Mouse (Mus musculus) adipocyte (in vitro differentiated cells): ENCODE results near the gene Fam71a.

ENCODE experiments used
- DNase-seq: peaks from one replicate; pipeline ENCODE4 v3.0.0-alpha.2; 2016; ENCODE audit warnings: low spot score

Fam71a gene

DNA sequence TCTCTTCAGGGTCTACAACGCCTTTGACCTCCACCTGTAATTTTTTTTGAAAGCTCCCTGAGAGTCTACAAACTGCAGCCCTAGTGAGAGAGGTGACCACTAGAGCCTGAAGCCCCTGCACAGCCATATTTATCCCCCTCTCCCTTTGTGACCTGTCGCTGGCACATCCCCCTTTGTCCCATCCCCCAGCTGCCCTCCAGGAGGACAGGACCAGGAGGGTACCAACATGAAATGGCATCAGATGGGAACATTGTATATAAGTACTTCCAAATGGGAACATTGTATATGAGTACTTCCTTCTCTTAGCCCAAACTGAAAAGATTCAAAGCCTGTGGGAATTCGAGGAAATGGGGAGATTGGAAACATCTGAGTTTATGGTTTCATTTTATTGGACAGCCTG, at the start of gene Fam71a:
Gene Fam71a (minus strand): TSS at position 101 of the 400 bp plus-strand sequence.
- DNase-seq: no peak

DNA sequence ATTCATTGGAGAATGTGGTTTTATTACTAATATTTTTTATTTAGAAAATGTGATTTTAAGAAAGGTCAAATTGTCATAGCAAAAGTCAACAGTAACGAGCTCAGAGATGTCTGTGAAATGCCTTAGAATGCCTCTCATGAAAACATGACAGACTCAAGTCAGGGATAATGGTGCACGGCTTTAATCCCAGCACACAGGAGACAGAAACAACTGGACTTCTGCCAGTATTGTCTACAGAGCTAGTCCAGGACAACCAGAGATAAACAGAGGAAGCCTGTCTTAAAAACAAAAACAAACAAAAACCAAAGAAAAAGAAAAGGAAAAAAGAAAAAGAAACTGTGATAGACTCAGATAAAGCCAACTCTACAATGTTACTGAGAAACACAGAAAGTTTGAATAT, 46.5 kb upstream of the Fam71a start:
- no peak for DNase-seq

- no peak for DNase-seq
These were observed 41.2 kb upstream of the Fam71a start for GRCm38 (mm10) chr1:191205791-191206190.

- no peak for DNase-seq
These were observed 40.3 kb upstream of the Fam71a start for GRCm38 (mm10) chr1:191204876-191205275.

DNA sequence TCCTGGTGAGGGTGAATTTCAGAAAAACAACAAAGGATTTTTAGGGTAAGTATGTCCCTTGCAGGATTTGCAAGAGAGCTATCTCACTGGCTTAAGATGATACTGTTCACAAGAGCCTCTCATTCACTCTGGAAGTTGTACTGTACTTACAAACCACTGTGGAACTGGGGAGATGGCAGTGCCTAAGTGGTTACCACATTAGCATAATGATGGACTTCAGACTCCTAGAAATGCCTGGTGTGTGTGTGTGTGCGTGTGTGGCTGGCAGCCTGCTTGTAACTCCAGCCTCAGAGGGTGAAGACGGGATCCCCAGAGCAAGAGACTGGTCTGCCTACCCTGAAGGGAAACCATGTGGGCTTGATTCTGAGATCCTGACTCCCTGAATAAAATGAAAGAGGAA, 38.9 kb upstream of the Fam71a start:
- no peak for DNase-seq

DNA sequence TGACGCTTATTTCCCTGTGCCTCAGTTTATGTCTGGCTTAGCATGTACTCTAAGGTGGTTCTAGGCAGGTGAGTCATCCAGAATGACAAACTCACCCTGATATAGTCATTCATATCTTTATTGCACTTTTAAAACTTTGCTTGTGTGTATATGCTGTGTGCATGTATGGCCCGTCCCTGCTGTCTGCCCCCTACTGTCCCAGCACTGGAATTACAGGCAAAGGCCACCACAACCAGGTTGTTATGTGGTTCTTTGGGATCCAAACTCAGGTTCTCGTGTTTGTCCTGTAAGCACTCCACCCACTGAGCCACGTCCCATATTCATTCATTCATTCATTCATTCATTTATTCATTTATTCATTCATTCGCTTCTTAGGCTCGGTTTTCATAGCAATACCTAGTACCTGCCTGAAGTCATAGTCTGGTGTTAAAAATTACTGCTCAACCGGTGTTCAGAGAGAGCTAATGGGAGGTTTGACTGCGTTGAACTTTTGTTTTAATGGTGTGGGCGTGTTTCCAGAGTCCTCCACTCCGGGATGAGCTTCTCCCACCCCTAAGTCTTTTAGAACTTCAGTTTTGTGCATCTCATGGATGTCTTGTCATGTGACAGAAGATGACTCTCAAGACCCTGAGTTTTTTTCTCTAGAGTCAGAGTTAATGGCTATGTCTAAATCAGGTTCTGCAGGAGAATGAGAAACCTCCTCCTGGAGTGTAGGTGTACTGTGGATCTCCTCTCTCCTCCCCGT, 37.8 kb upstream of the Fam71a start:
- DNase-seq: no peak

DNA sequence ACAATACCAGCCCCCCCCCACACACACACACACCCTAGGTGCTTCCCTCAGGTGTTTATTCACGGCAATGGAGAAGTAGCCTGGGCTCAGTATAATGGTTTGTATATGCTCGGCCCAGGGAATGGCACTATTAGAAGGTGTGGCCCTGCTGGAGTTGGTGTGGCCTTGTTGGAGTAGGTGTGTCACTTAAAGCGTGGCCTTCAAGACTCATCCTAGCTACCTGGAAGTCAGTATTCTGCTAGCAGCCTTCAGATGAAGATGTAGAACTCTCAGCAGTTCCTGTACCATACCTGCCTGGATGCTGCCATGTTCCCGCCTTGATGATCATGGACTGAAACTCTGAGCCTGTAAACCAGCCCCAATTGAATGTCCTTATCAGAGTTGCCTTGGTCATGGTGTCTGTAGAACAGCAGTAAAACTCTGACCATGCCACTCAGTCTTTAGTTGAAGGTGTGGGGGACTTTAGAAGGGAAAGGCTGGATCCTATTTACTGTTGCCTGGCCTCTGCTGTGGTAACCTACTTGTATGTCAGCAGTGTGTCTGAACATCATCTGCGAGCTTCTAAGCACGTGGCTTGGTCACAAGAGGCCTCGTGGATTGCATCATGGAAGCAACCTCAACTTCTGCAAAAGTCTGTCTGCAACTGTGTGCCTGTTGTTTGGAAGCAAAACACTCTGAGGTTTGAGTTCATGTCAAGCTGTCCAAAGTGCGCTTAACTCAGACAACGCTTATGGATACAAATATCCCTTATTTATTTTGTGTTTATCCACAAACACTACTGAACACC, 36.4 kb upstream of the Fam71a start:
- peak; percentile 17 for DNase-seq

GRCm38 (mm10) chr1:191197916-191198315, 33.3 kb upstream of the Fam71a start:
- no peak for DNase-seq

GRCm38 (mm10) chr1:191196016-191196415, 31.4 kb upstream of the Fam71a start:
- DNase-seq: no peak

- no peak for DNase-seq
These were observed 29.2 kb upstream of the Fam71a start for GRCm38 (mm10) chr1:191193657-191194424.

GRCm38 (mm10) chr1:191192751-191193150, 28.1 kb upstream of the Fam71a start:
- no peak for DNase-seq

DNA sequence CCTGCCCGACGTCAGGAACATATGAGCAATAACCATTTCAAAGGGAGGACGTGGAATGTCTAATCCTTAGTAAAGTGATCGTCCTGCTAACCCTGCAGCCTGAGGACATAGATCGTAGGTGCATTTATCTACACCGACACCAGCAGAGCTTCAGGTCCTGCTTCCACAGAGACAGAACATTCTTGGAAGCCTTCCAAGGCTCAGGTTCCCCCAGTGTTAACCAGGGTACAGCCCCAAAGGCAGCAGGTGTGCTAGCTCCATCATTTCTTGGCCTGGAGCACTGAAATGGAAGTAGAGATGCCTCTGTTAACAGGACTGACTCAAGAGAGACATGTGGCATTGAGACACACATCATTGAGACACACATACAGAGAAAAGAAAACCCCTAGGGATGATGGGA, 27.6 kb upstream of the Fam71a start:
- no peak for DNase-seq

- no peak for DNase-seq
These were observed 25.2 kb upstream of the Fam71a start for GRCm38 (mm10) chr1:191189671-191190372.

DNA sequence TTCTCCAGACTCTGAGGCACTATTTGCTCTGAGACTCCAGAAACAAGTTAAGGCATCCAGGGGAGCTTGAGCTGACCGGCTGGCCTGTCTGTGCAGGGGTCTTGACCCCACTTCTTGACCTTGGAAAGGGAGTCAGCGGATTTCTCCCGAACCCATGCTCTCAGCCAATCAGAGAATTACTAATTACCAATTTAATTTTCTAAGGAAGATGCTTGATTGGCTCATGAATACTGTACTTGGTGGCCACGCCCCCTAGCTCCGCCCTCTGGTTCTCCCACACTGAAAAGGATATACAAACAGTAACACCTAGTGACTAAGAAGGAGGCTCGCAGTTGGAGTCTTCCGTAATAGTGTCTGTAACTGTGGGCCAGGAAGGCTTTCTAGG, 21.8 kb upstream of the Fam71a start:
- DNase-seq: no peak

- no peak for DNase-seq
These were observed 21.3 kb upstream of the Fam71a start for GRCm38 (mm10) chr1:191185761-191186385.

DNA sequence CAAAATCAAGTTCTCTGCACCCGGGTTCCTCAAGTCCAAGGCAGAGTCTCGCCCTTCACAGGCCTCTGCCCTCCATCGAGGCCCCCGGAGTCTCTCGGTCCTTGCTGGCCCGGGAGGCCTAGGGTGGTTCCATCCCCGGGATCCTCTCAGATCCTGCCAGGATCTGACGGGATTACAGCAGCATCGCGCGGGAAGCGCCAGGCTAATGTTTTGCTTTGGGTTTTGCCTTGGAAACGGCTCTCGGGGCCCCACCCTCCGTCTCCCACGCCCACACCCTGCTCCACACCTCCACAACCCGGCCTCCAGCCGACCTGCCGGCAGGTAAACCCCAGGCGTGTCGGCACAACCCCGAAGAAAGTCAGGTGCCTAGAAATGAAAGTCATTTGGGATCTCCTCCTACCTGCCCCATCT, 20.2 kb upstream of the Fam71a start:
- no peak for DNase-seq

DNA sequence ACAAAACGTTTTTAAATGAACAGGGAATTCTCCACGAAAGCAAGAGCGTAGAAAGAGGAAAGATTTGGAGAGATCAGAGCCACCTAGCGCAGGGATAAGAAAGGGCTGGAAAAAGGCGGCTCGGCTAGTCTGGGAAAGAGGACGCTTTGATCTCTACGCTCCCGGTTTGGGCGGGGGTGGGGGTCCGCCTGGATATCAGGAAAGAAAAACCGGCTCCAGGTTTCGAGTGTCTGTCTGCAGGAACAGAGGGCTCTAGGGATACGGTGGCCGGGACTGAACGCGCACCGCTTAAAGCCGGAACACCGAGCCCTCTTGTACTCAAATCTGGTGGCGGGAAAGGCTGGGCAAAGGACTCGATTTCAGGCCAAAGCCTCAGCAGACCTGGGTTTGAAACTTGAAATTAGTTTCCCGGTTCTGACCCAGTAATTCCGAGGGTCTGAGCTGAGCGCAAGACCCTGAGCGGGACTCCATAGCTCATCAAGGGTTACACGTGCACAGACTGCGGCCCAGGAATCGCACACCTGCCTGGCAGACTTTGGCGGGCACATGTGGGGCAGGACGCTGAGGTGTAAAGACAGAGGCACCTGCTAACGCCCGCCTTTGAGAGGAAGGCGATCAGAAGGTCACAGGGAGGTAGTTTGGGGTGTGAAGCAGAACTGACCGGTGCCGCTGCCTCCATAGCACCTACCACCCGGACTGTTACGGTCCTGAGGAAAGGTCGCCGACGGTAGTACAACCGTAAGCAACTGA, 19.6 kb upstream of the Fam71a start:
- no peak for DNase-seq

GRCm38 (mm10) chr1:191183163-191184065, 18.8 kb upstream of the Fam71a start:
- peak; percentile 80 for DNase-seq

- DNase-seq: no peak
These were observed 18.0 kb upstream of the Fam71a start for GRCm38 (mm10) chr1:191182431-191183162.
